Mouse (Mus musculus) embryonic fibroblast, embryonic 13.5 days (primary cell): ENCODE measurements at regions not wholly inside any gene's neighbourhood (a gene's known extent, or its start where the extent isn't known, plus 50 kb on each side); places are given as distances from the start of the nearest gene placed in this dataset.

Source experiments
- CTCF ChIP-seq: IDR thresholded peaks from 2 replicates; pipeline ENCODE4 v1.5.1; 2011; ENCODE audit warnings: mild to moderate bottlenecking, control low read depth, low read length, moderate library complexity, borderline replicate concordance; ENCODE audit not compliant: insufficient read depth
- POLR2A ChIP-seq: IDR thresholded peaks from 2 replicates; pipeline ENCODE4 v1.6.1; 2011; ENCODE audit warnings: low read depth, mild to moderate bottlenecking, control low read depth, low read length, moderate library complexity

DNA sequence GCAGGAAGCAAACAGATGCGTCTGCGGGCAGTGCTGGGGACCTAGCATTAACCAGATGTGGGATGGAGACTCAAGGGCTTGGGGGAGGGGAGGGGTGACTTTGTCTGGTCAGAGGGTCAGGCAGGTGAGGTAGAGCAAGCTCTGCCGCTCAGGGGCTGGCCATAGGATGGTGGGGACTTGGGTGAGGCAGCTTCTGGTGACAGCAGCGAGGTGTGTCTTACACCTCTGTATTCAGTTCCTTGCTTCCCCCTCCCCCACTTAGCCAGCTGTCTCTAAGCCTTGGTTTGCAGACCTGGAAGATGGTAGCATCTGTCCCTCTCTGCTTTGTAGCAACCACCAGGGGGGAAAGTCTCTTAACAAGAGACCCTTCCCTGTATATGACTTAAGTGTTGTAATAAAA lies 131.8 kb downstream of the Hmg20a start:
- no peak for TF ChIP-seq CTCF
- TF ChIP-seq POLR2A: no peak
